Mouse (Mus musculus) erythroblast, embryonic 14.5 days (primary cell): ENCODE data around the gene Gpr156. TPM values are rescaled to one million over a fixed set of nuclear protein-coding genes. Genes with fewer than 3 reads are reported as not detected.

Experiments used
- H3K27me3 ChIP-seq: 2 replicates; pipeline ENCODE4 v1.6.1; 2012; ENCODE audit warnings: inconsistent platforms; ENCODE audit not compliant: control insufficient read depth
- H3K36me3 ChIP-seq: 2 replicates; pipeline ENCODE4 v1.6.1; 2012; ENCODE audit warnings: mild to moderate bottlenecking, inconsistent platforms; ENCODE audit not compliant: control insufficient read depth
- H3K4me1 ChIP-seq: 2 replicates; pipeline ENCODE4 v1.6.1; 2012; ENCODE audit warnings: inconsistent platforms; ENCODE audit not compliant: control insufficient read depth
- H3K4me3 ChIP-seq: replicated peaks from 2 replicates; pipeline ENCODE3; 2012; ENCODE audit warnings: moderate library complexity, mild to moderate bottlenecking, inconsistent platforms
- H3K9me3 ChIP-seq: 2 replicates; pipeline ENCODE4 v1.6.1; 2012; ENCODE audit warnings: low read length, inconsistent platforms, mixed read lengths; ENCODE audit not compliant: control insufficient read depth
- GATA1 ChIP-seq: IDR thresholded peaks from 2 replicates; pipeline ENCODE4 v1.6.1; 2012; ENCODE audit warnings: low read length, inconsistent platforms, mixed read lengths
- TAL1 ChIP-seq: IDR thresholded peaks from 3 replicates; pipeline ENCODE4 v1.6.1; 2012; ENCODE audit warnings: low read length, inconsistent platforms, mixed read lengths
- polyA plus RNA-seq: library from polyadenylated mRNA; stranded (reverse); fragments of >175 nt; gene quantifications from 2 replicates; pipeline ENCODE4 v1.2.3, GENCODE M21; 2012

Gpr156 gene
- polyA plus RNA-seq, 1 experiment = not detected

DNA sequence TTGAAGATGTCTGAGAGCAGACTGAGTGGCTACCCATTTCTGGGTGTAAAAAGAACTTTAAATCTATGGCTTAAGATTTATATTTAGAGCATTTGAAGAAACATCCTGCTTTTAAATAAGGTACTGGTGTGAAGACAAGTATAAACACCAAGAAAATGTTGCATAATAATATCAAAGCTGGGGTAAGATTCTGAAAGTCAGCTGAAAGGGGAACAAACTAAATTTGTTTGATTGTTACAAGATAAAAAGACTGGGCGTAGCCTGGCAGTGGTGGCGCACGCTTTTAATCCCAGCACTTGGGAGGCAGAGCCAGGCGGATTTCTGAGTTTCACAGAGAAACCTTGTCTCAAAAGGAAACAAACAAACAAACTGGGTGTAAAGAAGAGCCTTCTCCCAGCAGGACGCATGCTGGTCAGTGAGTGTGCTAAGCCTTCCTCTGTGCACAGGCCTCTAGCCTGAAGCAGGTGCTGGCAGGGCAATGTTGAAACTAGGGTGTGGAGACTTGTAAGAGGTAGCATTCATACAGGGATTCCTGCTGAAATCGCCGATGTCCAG is 37.3 kb upstream of the Gpr156 start:
- H3K36me3 ChIP-seq = peaks cover 47% of the 10 kb centered on the region
- H3K27me3 ChIP-seq = no peaks in the 10 kb centered on the region
- peaks cover 2% of the 10 kb centered on the region for H3K4me1 ChIP-seq
- no peaks in the 10 kb centered on the region for H3K9me3 ChIP-seq
- no peak overlapping the region for H3K4me3 ChIP-seq
- no peak for TF ChIP-seq GATA1
- TF ChIP-seq TAL1 = no peak

DNA sequence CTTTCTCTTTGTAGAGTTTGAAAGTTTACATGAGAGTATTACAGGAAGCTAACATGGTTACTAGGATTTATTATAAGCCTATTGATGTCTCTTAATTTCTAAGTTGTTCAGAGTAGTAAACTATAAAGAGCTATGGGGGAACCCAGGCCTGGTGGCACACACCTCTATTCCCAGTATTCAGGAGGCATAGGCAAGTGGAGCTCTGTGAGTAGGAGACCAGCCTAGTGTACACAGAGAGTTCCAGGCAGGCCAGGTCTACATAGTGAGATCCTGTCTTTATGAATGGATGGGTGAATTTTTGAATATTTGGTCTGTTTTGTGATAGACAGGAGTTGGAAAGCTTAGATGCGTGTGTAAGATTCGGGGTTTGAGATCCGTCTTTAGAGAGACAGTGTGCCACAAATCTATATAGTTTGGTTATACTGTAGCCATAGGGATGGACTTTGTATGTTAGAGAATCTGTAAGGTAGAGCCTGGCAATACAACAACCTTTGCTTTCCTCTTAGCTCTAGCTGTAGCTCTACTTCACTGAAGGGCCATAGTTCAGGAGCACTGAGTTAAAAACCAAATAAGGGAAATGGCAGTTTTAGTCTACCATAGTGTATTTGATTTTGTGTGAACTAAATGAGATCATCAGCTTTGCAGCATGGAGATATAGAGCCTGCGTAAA is 36.4 kb upstream of the Gpr156 start:
- H3K4me3 ChIP-seq = no peak overlapping the region
- peaks cover 46% of the 10 kb centered on the region for H3K36me3 ChIP-seq
- TF ChIP-seq TAL1 = no peak
- no peak for TF ChIP-seq GATA1
- H3K27me3 ChIP-seq = no peaks in the 10 kb centered on the region
- no peaks in the 10 kb centered on the region for H3K9me3 ChIP-seq
- H3K4me1 ChIP-seq = peaks cover under 1% of the 10 kb centered on the region

DNA sequence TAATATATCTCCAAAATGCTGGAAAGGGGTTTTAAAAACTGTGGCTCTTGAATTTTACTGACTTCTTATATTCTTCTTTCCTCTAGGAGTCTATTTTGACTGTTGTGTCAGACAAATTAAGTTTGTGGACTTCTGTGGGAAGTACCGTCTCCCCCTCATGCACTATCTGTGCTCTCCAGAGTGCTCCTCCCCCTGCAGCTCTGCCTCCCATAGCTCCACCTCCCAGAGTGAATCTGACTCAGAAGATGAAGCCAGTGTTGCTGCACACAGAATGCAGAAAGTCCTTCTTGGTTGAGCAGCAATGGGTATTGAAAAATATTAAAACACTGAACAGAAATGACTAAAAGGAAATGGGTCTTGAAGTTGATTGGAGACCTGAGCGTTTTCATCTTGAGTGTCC is 35.1 kb upstream of the Gpr156 start:
- H3K4me3 ChIP-seq = no peak overlapping the region
- TF ChIP-seq TAL1 (no peak), GATA1 (no peak)
- no peaks in the 10 kb centered on the region for H3K4me1 ChIP-seq
- peaks cover 46% of the 10 kb centered on the region for H3K36me3 ChIP-seq
- no peaks in the 10 kb centered on the region for H3K9me3 ChIP-seq
- no peaks in the 10 kb centered on the region for H3K27me3 ChIP-seq

- peaks cover 2% of the 10 kb centered on the region for H3K4me1 ChIP-seq
- H3K4me3 ChIP-seq = no peak overlapping the region
- no peak for TF ChIP-seq GATA1
- no peak for TF ChIP-seq TAL1
- H3K9me3 ChIP-seq = no peaks in the 10 kb centered on the region
- H3K36me3 ChIP-seq = peaks cover 2% of the 10 kb centered on the region; the same call in 1 of the 2 replicates
- no peaks in the 10 kb centered on the region for H3K27me3 ChIP-seq
These were observed 27.3 kb upstream of the Gpr156 start for GRCm38 (mm10) chr16:37888986-37889385.

- TF ChIP-seq TAL1 (no peak), GATA1 (no peak)
- Histone ChIP-seq H3K9me3 (no peaks in the 10 kb centered on the region), H3K4me1 (peaks cover 11% of the 10 kb centered on the region), H3K4me3 (no peak overlapping the region), H3K27me3 (no peaks in the 10 kb centered on the region), H3K36me3 (no peaks in the 10 kb centered on the region)
These were observed 23.6 kb upstream of the Gpr156 start for GRCm38 (mm10) chr16:37892667-37893066.

DNA sequence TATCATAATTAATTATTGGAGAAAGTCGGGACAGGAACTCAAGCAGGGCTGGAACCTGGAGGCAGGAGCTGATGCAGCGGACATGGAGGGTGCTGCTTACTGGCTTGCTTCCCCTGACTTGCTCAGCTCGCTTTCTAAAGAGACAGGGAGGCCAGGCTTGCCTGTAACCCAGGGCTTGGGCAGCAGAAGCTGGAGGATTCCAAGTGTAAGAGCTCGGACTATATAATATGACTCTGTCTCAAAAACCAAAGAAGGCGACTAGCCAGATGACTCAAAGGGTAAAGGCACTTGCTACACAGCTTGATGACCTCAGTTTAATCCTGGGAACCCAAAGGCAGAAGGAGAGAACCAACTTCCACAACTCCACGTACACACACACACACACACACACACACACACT is 22.9 kb upstream of the Gpr156 start:
- Histone ChIP-seq H3K4me1 (peaks cover 11% of the 10 kb centered on the region), H3K4me3 (no peak overlapping the region), H3K9me3 (no peaks in the 10 kb centered on the region), H3K27me3 (no peaks in the 10 kb centered on the region), H3K36me3 (no peaks in the 10 kb centered on the region)
- no peak for TF ChIP-seq TAL1
- no peak for TF ChIP-seq GATA1

DNA sequence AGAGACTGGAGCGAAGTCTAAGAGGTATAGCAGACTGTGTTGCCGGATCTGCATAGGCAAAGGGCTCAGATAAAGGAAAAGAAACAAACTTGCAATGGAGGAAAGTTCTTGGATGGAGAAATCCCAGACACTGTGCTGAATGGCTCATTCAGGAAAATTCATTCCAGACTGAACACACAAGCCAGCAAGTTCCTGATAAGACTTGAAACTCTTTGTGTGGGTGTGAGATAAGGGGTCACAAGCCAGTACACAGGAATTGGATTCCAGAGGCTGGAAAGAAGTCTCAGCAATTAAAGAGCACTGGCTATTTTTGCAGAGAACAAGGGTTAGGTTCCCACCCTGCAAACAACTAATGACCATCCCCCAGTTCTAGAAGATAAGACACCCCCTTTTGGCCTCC is 22.4 kb upstream of the Gpr156 start:
- no peak overlapping the region for H3K4me3 ChIP-seq

GRCm38 (mm10) chr16:37898790-37899189 is 17.5 kb upstream of the Gpr156 start:
- H3K9me3 ChIP-seq = no peaks in the 10 kb centered on the region
- no peak for TF ChIP-seq GATA1
- no peak for TF ChIP-seq TAL1
- H3K4me1 ChIP-seq = peaks cover 10% of the 10 kb centered on the region
- no peaks in the 10 kb centered on the region for H3K27me3 ChIP-seq
- H3K36me3 ChIP-seq = no peaks in the 10 kb centered on the region
- H3K4me3 ChIP-seq = no peak overlapping the region

More for the DNA sequence above, 22.4 kb upstream of the Gpr156 start:
- H3K9me3 ChIP-seq = no peaks in the 10 kb centered on the region
- peaks cover 11% of the 10 kb centered on the region for H3K4me1 ChIP-seq
- H3K36me3 ChIP-seq = no peaks in the 10 kb centered on the region
- H3K27me3 ChIP-seq = no peaks in the 10 kb centered on the region
- TF ChIP-seq TAL1 = no peak
- TF ChIP-seq GATA1 = no peak

- TF ChIP-seq TAL1 = no peak
- no peak for TF ChIP-seq GATA1
- no peaks in the 10 kb centered on the region for H3K36me3 ChIP-seq
- H3K4me1 ChIP-seq = peaks cover 7% of the 10 kb centered on the region
- H3K27me3 ChIP-seq = no peaks in the 10 kb centered on the region
- H3K9me3 ChIP-seq = no peaks in the 10 kb centered on the region
- H3K4me3 ChIP-seq = no peak overlapping the region
These were observed 16.9 kb upstream of the Gpr156 start for GRCm38 (mm10) chr16:37899357-37899756.

- Histone ChIP-seq H3K9me3 (no peaks in the 10 kb centered on the region; the same call in 1 of the 2 replicates), H3K27me3 (no peaks in the 10 kb centered on the region), H3K4me3 (no peak overlapping the region), H3K4me1 (no peaks in the 10 kb centered on the region), H3K36me3 (no peaks in the 10 kb centered on the region)
- TF ChIP-seq TAL1 (no peak), GATA1 (no peak)
These were observed 15.0 kb upstream of the Gpr156 start for GRCm38 (mm10) chr16:37901318-37901717.
